8 mouse cellular contexts compared by ENCODE assay signal in the genomic region with DNA sequence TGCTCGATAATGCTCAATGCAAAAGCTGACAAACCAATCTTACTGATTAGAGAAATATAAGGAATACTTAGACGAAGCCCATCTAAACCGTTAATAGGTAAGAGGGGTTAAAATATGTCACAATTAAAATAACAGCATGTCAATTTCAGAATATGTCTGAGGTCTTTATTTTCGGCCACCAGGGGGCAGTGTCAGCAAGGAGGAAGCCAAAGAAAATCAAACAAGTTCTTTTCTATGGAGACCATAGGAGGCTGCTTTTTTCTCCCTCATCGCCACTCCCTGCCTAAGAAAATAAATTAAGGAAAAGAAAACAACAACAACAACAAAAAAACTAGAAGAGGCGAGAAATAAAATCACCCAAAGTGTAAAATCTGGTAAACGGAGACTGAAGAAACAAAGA.
A peak's percentile ranks its signal among the peaks of the same experiment; 100 is the strongest.
DNase-seq lines count a peak whose midpoint lies in the region; ATAC-seq and TF ChIP-seq lines count a peak whose summit lies in the region.
"Had no signal": no experiment of that assay in that cellular context is flagged by ENCODE, and none has a peak within 500 bp of the region (broad histone marks: within the 10 kb centered on the region; RNA-seq: fewer than 3 reads in every experiment).

No protein-coding gene starts in this region.

- H3K27me3 ChIP-seq in liver, embryonic 11.5 days (replicated peaks; ENCODE audit: control insufficient read depth, insufficient read depth, low read length) = no peaks in the 10 kb centered on the region
- no peaks in the 10 kb centered on the region for H3K27me3 ChIP-seq in liver, embryonic 14.5 days (ENCODE audit: control insufficient read depth, insufficient read depth, low read length)
- H3K27me3 ChIP-seq: megakaryocyte, embryonic 14.5 days had no signal

- H3K4me1 ChIP-seq in liver, embryonic 11.5 days (replicated peaks; ENCODE audit: control insufficient read depth, insufficient read depth, low read length) = no peaks in the 10 kb centered on the region
- H3K4me1 ChIP-seq in liver, embryonic 14.5 days (replicated peaks; ENCODE audit: control insufficient read depth in 2 of 2, insufficient read depth in 2 of 2, low read length in 1 of 2) = no peaks in the 10 kb centered on the region
- H3K4me1 ChIP-seq: megakaryocyte, embryonic 14.5 days had no signal

- H3K4me3 ChIP-seq in liver, embryonic 11.5 days (ENCODE audit: low read depth, low read length) = no peak overlapping the region
- no peak overlapping the region for H3K4me3 ChIP-seq in liver, embryonic 14.5 days (ENCODE audit: insufficient read depth in 1 of 2, low read depth in 2 of 2, low read length in 2 of 2)
- H3K4me3 ChIP-seq: megakaryocyte, embryonic 14.5 days had no signal

- ATAC-seq in liver, embryonic 11.5 days (replicated peaks; ENCODE audit: low FRiP score) = no peak
- ATAC-seq in liver, embryonic 14.5 days (ENCODE audit: insufficient read depth) = no peak

- 36% methylated on average over 7 of the region's 7 CpGs for WGBS in liver, embryonic 11.5 days
- 24% methylated on average over 7 of the region's 7 CpGs for WGBS in liver, embryonic 14.5 days (ENCODE audit: insufficient replicate concordance)

- H3K4me2 ChIP-seq in liver, embryonic 11.5 days = no peak overlapping the region
- no peak overlapping the region for H3K4me2 ChIP-seq in liver, embryonic 14.5 days (ENCODE audit: low read depth)

- no peak overlapping the region for H3K27ac ChIP-seq in liver, embryonic 11.5 days (ENCODE audit: low read depth, low read length)
- H3K27ac ChIP-seq in liver, embryonic 14.5 days = no peak overlapping the region

- no peaks in the 10 kb centered on the region for H3K9me3 ChIP-seq in liver, embryonic 11.5 days (ENCODE audit: control insufficient read depth, low read length)
- no peaks in the 10 kb centered on the region for H3K9me3 ChIP-seq in liver, embryonic 14.5 days (ENCODE audit: control insufficient read depth, low read length)
- H3K9me3 ChIP-seq: megakaryocyte, embryonic 14.5 days had no signal

- no peaks in the 10 kb centered on the region for H3K36me3 ChIP-seq in liver, embryonic 11.5 days (ENCODE audit: control insufficient read depth, insufficient read depth, low read length)
- H3K36me3 ChIP-seq in liver, embryonic 14.5 days (replicated peaks; ENCODE audit: control insufficient read depth, insufficient read depth, low read depth) = no peaks in the 10 kb centered on the region

- DNase-seq in liver (peak; percentile 46), WW6 (ENCODE audit: low read depth, low spot score) (peak; percentile 9)
- DNase-seq in liver, embryonic 11.5 days (ENCODE audit: low spot score) = no peak
- DNase-seq in cerebellum, adult 9-10 months = peak; percentile 31
- DNase-seq in hindlimb bud, embryonic 11.5 days (ENCODE audit: extremely low spot score, low read depth, low spot score) = peak; percentile 22
- peak in 2 of 3 experiments; percentile 3 to 4 for DNase-seq in liver, embryonic 14.5 days (ENCODE audit: low read depth in 3 of 3, low spot score in 3 of 3)
- DNase-seq in right cerebral cortex, postnatal 25 days = peak; percentile 28

- peak; percentile 61 for TF ChIP-seq CTCF in liver, embryonic 14.5 days (IDR thresholded peaks at IDR 0.05; ENCODE audit: low read depth)

- no peak for TF ChIP-seq EP300 in liver, embryonic 14.5 days (IDR thresholded peaks at IDR 0.05; ENCODE audit: low read depth)

- H3K9ac ChIP-seq in liver, embryonic 11.5 days (ENCODE audit: low read depth, low read length) = no peak overlapping the region
- no peak overlapping the region for H3K9ac ChIP-seq in liver, embryonic 14.5 days (replicated peaks)
